Mouse (Mus musculus): ENCODE measurements around the gene Fer1l5. TPM values are rescaled to one million over a fixed set of nuclear protein-coding genes. Genes with fewer than 3 reads are reported as not detected.

Fer1l5 gene
- polyA plus RNA-seq (2021) = 3.8 TPM

DNA sequence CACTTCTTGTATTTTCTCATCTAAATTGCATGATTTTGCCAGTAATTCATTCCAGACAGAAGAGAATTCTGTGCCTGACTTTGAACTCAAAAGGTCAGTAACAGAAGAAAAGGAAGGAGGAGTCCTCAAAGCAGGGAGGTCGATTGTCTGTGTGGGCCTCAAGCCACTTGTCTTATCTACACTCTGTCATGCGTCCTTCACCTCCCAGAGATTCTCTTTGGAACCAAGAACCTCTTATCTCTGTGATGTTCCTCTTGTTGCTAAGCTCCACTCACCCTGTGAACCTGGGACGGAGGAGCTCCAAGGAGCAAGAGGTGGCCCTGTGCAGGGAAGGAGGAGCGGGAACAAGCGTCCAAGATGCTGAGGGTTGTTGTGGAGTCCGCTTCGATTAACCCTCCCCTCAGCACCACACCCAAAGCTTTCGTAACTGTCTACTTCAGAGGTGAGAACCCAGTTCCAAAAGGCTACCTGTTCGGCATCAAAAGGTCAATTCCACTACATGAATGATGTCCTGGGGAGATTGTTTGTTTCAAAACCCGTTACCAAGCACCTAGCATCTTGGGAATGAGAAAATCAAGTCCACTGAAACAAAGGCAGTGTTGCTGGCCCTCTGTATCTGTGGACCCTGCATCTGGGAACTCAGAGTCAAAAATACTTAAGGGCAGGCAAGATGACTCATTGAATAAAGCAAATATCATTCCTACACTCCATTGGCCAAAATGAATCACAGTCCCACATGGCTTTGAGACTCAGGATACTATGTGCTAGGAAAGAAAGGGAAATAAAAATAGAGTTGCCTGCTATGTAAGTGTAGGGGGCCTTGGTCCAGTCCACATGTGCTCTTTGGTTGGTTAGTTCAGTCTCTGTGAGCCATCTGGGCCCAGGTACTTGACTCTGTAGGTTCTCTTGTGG, at the start of gene Fer1l5:
TSS of gene Fer1l5 (plus strand) at position 358 of the 912 bp plus-strand sequence.
- ATAC-seq (no peak), DNase-seq (ENCODE audit: low read depth, low spot score) (no peak)
- H3K27me3 ChIP-seq = no peaks in the 10 kb centered on the region
- no peak for TF ChIP-seq CTCF (IDR thresholded peaks at IDR 0.05)
- ChIA-PET POLR2A (no interaction called here), CTCF (interaction anchor here (0.7 to 1.0 kb wide), 2 partner anchors 16 to 19 kb away, joined by 3 read pairs; no protein-coding TSS in a partner anchor)
- in situ Hi-C loops (cut with MboI; ENCODE audit: low pct_unique_long_range_greater_than_20kb) = no loop called here

DNA sequence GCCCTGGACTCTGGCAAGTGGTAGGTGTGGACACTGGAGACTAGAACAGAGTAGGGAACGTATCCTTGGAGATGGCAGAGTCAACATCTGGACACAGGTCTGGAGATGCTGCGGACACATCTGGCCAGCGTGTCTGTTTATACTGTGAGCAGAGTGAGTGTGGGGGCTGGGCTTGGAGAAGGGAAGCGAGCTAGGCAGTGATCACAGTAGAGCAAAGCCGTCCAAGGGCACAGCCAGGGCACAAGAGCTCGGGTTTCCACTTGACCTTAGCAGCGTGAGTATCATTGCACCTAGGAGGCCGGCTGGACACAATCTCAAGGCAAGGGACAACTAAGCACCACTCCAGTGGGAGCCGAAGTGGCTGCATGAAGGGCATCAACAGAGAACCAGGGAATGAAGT, 49.0 kb upstream of the Fer1l5 start:
- in situ Hi-C loops (cut with MboI; ENCODE audit: low pct_unique_long_range_greater_than_20kb) = no loop called here
- ATAC-seq = no peak
- no peak for TF ChIP-seq CTCF (IDR thresholded peaks at IDR 0.05)
- no peaks in the 10 kb centered on the region for H3K27me3 ChIP-seq
- POLR2A ChIA-PET = no interaction called here
- CTCF ChIA-PET = interaction anchor here (1.5 to 3.8 kb wide), 5 partner anchors 11 to 180 kb away, joined by 10 to 16 read pairs (median 12); no protein-coding TSS in a partner anchor
- DNase-seq (ENCODE audit: low read depth, low spot score) = no peak

DNA sequence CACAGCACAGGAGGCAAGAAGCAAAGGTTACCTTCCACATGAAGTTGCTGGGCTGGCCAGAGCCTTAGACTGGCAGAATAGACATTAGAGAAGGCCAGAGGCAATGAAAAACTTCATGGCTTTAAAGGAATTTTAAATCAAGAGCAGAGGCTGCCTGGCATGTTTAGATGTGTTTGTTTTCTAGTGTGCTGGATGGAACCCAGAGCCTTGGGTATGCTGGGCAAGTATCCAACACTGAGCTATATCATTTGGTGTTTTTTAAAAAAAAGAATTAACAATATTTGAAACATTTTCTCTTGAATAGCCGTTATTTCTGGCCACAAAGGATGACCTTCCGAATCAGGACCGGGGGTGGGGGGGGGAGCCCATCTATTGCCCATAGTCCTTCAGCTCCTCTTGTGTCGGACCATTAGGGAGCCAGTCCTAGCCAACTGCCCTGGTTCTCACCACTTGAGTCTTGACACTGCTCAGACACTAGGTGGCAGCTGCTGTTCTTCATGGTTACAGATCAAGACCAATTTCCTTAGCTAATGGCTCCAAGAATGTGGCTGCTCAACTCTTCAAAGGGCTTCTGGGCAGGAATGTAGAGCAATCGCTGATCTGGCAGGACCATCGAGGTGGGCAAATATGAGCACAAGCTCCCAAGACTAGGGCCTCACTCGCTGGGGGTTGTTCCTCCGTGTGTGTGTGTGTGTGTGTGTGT, 48.2 kb upstream of the Fer1l5 start:
- TF ChIP-seq CTCF (IDR thresholded peaks at IDR 0.05) = no peak
- ATAC-seq (peak; percentile 31), DNase-seq (ENCODE audit: low read depth, low spot score) (no peak)
- ChIA-PET POLR2A (interaction anchor here (1.2 kb wide), 2 partner anchors 13 to 177 kb away, joined by 3 read pairs; no protein-coding TSS in a partner anchor), CTCF (interaction anchor here (0.6 to 3.8 kb wide), 22 partner anchors 9 to 248 kb away, joined by 3 to 15 read pairs (median 4); no protein-coding TSS in a partner anchor)
- in situ Hi-C loops (cut with MboI; ENCODE audit: low pct_unique_long_range_greater_than_20kb) = no loop called here
- H3K27me3 ChIP-seq = no peaks in the 10 kb centered on the region

DNA sequence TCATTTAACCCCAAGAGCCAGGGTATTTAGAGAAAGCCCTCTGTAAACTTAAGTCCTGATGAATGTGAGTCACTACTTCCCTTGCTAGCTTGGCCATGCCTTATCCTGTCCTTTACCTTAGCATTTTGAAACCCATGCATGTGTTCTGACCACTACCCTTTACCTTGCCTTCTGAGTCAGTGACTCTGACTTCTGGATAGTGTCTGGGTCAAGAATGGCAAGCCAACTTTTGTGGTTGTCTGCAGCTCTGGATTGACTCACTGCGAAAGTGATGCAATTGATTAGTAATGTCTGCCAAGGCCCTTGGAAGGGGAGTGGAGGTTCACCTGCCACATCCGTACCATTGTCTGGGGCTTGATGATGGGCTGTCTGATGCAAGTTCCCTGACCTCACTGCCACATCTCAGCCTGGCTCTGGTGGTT, 46.2 kb upstream of the Fer1l5 start:
- TF ChIP-seq CTCF (IDR thresholded peaks at IDR 0.05) = no peak
- DNase-seq (ENCODE audit: low read depth, low spot score) (peak; percentile 77), ATAC-seq (peak; percentile 70)
- in situ Hi-C loops (cut with MboI; ENCODE audit: low pct_unique_long_range_greater_than_20kb) = no loop called here
- H3K27me3 ChIP-seq = no peaks in the 10 kb centered on the region
- POLR2A ChIA-PET = interaction anchor here (0.9 kb wide), 1 partner anchor 21 kb away, joined by 3 read pairs; no protein-coding TSS in a partner anchor
- CTCF ChIA-PET = interaction anchor here (0.8 to 3.8 kb wide), 8 partner anchors 11 to 174 kb away, joined by 3 to 15 read pairs (median 4); no protein-coding TSS in a partner anchor

DNA sequence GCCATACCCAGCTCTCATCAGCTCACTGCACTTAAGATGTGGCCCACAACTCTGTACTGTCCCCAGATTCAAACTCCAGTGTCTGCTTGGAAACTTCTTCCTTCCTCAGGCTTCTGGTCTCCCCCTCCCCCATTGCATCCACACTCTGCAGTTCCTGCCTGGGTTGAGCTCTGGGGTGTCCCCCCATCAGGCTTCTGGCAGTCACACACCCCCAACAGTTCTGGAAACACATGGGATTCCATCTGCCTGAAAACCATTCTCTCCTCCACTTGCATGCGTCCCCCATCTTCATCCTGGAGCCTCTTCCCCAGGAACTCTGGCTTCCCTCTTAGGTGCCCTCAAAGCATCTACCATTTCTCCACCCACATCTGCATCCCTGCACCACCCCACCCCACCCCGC, 45.3 kb upstream of the Fer1l5 start:
- no peaks in the 10 kb centered on the region for H3K27me3 ChIP-seq
- ChIA-PET CTCF (interaction anchor here (0.9 to 3.8 kb wide), 6 partner anchors 10 to 173 kb away, joined by 3 to 15 read pairs (median 4); no protein-coding TSS in a partner anchor), POLR2A (no interaction called here)
- DNase-seq (ENCODE audit: low read depth, low spot score) (no peak), ATAC-seq (no peak)
- no peak for TF ChIP-seq CTCF (IDR thresholded peaks at IDR 0.05)
- in situ Hi-C loops (cut with MboI; ENCODE audit: low pct_unique_long_range_greater_than_20kb) = no loop called here

DNA sequence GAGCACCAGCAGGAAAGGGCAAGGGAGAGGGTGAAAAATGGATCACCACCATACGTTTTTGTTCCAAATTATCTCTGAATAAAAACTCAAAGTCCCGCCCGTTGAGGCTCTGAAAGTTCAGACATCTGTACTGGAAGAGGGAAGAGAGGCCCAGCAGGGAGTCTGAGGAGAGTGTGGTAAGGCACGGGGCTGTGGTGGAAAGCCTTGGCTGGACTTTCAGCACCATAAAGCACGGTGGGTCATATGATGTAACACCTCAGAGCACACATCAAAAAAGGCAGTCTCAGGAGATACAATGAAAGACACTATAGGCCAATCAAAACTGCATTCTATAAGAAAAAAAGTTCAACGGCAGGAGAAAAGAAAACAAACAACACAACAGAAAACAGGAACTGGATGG, 40.3 kb upstream of the Fer1l5 start:
- DNase-seq (ENCODE audit: low read depth, low spot score) = no peak
- no peak for TF ChIP-seq CTCF (IDR thresholded peaks at IDR 0.05)
- no peak for ATAC-seq
- in situ Hi-C loops (cut with MboI; ENCODE audit: low pct_unique_long_range_greater_than_20kb) = no loop called here
- ChIA-PET CTCF (interaction anchor here (1.1 to 2.3 kb wide), 3 partner anchors 8 to 170 kb away, joined by 4 to 8 read pairs (median 4); no protein-coding TSS in a partner anchor), POLR2A (no interaction called here)
- no peaks in the 10 kb centered on the region for H3K27me3 ChIP-seq

DNA sequence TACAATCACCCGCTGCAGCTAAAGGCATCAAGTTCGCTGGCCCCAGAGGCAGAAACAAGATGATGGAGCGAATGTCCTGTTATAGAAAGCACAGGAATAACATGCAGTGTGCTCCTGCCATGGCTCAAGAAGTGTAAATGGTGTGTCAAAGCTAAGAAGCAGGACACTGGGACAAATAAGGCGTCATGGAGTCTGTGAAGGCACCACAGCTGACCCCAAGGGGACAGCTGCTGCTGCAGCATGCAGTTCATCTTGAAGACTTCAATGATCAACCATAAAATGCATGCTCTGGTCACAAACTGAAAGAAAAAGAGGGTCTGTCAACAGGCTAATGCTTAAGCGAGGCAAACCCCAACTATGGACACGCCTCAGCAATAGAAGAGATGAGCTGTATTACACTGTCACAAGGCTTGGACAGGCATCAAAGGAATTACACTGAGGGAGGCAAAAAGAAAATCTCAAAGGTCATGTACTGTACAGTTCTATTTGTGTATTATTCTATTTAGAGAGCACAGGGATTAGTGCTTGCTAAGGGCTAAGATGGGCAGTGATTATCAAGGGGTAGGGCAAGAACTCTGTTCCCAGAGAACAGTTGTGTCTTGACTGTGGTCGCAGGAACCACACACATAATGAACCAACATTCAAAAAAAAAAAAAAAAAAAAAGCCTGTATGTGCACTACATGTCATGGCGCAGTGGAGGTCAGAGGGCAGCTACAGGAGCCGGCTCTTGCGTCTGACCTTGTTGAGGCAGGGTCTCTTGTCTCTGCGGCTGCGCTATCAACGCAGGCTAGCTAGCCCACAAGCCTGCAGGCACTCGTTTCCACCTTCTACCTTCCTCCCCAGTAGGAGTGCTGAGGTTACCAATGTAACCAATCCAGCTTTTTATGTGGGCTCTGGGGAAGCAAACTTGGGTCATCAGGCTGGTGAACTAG, 38.9 kb upstream of the Fer1l5 start:
- ATAC-seq = no peak
- H3K27me3 ChIP-seq = no peaks in the 10 kb centered on the region

DNA sequence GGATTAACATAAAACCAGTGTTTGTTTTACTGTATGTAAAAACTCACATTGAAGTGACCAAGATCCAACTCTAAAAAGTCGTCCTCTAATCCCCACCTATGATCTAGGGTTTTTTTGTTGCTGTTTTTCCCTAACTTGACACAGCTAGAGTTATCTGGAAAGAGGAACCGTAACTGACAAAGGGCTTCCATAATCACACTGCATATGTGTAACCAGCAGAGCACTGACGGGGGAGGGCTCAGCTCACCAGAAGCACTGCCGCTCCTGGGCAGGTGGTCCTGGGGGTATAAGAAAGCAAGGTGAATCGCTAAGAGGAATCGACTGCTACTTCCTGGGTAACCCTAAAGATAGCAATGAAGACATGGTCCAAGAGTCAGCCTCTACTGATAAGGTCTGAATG, 29.5 kb upstream of the Fer1l5 start:
- POLR2A ChIA-PET = no interaction called here
- in situ Hi-C loops (cut with MboI; ENCODE audit: low pct_unique_long_range_greater_than_20kb) = no loop called here
- H3K27me3 ChIP-seq = no peaks in the 10 kb centered on the region
- ATAC-seq (no peak), DNase-seq (ENCODE audit: low read depth, low spot score) (no peak)
- CTCF ChIA-PET = no interaction called here
- no peak for TF ChIP-seq CTCF (IDR thresholded peaks at IDR 0.05)

More for the DNA sequence above, 38.9 kb upstream of the Fer1l5 start:
- in situ Hi-C loops (cut with MboI; ENCODE audit: low pct_unique_long_range_greater_than_20kb) = no loop called here
- peak; percentile 41 for DNase-seq (ENCODE audit: low read depth, low spot score)
- CTCF ChIA-PET = interaction anchor here (1.1 to 2.3 kb wide), 4 partner anchors 9 to 139 kb away, joined by 3 to 10 read pairs (median 6); no protein-coding TSS in a partner anchor
- no peak for TF ChIP-seq CTCF (IDR thresholded peaks at IDR 0.05)
- POLR2A ChIA-PET = no interaction called here

DNA sequence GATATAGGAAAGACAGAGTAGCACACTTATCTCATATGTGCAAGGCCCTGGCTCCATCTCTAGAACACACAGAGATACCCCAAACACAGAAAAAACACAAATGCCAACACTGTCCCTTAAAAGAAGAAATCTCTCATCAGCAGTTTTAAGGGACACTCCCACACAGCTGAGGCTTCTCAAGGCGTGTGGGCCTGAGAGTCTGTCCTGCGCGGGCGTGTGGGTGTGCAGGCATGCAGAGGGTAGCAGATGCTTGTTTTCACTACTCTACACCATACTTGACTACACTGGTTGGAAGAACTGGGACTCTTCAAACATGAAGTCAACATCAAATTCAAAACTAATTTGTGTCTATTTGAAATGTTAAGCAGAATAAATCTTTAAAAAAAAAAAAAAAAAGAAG, 19.7 kb upstream of the Fer1l5 start:
- ATAC-seq (no peak), DNase-seq (ENCODE audit: low read depth, low spot score) (no peak)
- in situ Hi-C loops (cut with MboI; ENCODE audit: low pct_unique_long_range_greater_than_20kb) = no loop called here
- no peaks in the 10 kb centered on the region for H3K27me3 ChIP-seq
- TF ChIP-seq CTCF (IDR thresholded peaks at IDR 0.05) = no peak
- CTCF ChIA-PET = no interaction called here
- POLR2A ChIA-PET = no interaction called here
